Mouse (Mus musculus): ENCODE data around the gene Ptrh2. TPM values are rescaled to one million over a fixed set of nuclear protein-coding genes. Genes with fewer than 3 reads are reported as not detected.

The Ptrh2 gene
- polyA plus RNA-seq, 1 experiment: 10.5 TPM

DNA sequence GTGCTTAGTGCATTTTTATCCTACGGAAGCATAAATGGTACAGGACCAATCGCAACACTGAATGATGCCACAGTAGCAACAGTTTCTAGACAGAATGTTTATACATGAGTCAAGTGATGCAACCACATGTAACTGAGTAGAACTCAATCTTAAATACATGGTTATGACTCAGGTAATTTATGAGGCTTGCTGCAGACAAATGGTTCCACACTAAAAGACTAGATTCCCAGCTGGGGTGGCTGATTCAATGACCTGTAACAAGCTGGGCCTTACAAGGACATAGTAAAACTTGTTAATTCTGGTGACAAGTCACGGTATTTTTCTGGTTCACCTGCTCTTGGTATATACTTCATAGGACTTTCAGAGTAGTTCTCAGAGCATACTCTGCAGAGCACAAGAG, 7.7 kb downstream of the Ptrh2 start:
- no peaks in the 10 kb centered on the region for H3K27me3 ChIP-seq (ENCODE audit: control insufficient read depth, insufficient read depth, low read length)
- no peak for TF ChIP-seq POLR2A (IDR thresholded peaks at IDR 0.05; ENCODE audit: borderline replicate concordance, insufficient read depth, low read length)
- TF ChIP-seq CTCF (IDR thresholded peaks at IDR 0.05; ENCODE audit: borderline replicate concordance, insufficient read depth, low read depth, low read length): no peak
- 91% methylated on average over 3 of the region's 3 CpGs for WGBS

DNA sequence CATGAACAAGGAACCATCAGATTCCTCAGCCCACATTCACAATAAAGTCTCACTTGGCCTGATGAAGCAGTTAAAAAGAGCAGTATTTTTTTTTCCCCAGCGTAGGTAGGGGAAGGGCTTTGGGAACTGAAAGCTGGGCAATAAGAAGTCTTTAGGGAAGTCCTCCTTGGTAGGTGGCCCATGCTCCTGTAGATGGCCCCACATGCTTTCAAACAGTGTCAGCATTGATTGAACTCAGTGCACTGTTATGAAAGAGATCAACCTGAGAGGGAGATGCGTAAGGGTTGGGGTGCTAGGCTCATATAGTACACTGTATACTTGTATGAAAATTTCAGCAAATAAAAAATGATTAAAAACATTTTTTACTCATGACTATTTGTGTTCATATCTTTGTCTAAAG, 8.2 kb downstream of the Ptrh2 start:
- Histone ChIP-seq H3K27me3 (ENCODE audit: control insufficient read depth, insufficient read depth, low read length) (no peaks in the 10 kb centered on the region), H3K4me3 (replicated peaks; ENCODE audit: insufficient read depth, low read depth, low read length) (no peak overlapping the region), H3K4me1 (ENCODE audit: control insufficient read depth, insufficient read depth, low read length) (no peaks in the 10 kb centered on the region), H3K27ac (ENCODE audit: insufficient read depth, low read length) (no peak overlapping the region)
- no peak for TF ChIP-seq POLR2A (IDR thresholded peaks at IDR 0.05; ENCODE audit: borderline replicate concordance, insufficient read depth, low read length)
- no peak for TF ChIP-seq CTCF (IDR thresholded peaks at IDR 0.05; ENCODE audit: borderline replicate concordance, insufficient read depth, low read depth, low read length)
- DNase-seq: no peak
- WGBS: 85% methylated on average over 2 of the region's 2 CpGs

More for the DNA sequence above, 7.7 kb downstream of the Ptrh2 start:
- H3K4me1 ChIP-seq (ENCODE audit: control insufficient read depth, insufficient read depth, low read length): no peaks in the 10 kb centered on the region
- no peak for DNase-seq
- H3K4me3 ChIP-seq (replicated peaks; ENCODE audit: insufficient read depth, low read depth, low read length): no peak overlapping the region
- no peak overlapping the region for H3K27ac ChIP-seq (ENCODE audit: insufficient read depth, low read length)

DNA sequence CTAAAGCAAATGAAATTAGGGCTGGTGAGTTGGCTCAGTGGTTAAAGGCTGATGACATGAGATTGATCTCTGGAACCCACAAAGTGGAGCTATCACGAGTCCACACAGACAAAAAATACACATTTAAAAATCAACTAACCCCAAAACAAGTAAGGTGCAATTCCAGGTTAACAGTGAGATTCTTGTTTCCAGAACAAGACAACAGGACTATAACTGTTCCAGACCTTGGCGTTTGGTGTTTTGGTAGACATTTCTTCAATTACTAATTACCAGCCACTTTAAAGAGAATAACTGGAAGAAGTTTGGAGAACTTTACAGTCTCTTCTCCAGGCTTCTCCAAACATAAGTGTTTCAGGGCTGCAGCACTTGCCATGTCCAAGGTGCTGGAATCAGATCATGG, 8.8 kb downstream of the Ptrh2 start:
- no peak for TF ChIP-seq CTCF (IDR thresholded peaks at IDR 0.05; ENCODE audit: borderline replicate concordance, insufficient read depth, low read depth, low read length)
- TF ChIP-seq POLR2A (IDR thresholded peaks at IDR 0.05; ENCODE audit: borderline replicate concordance, insufficient read depth, low read length): no peak
- H3K27ac ChIP-seq (ENCODE audit: insufficient read depth, low read length): no peak overlapping the region
- whole genome bisulfite sequencing: 86% methylated on average over 2 of the region's 2 CpGs
- H3K27me3 ChIP-seq (ENCODE audit: control insufficient read depth, insufficient read depth, low read length): no peaks in the 10 kb centered on the region
- H3K4me3 ChIP-seq (replicated peaks; ENCODE audit: insufficient read depth, low read depth, low read length): no peak overlapping the region
- H3K4me1 ChIP-seq (ENCODE audit: control insufficient read depth, insufficient read depth, low read length): no peaks in the 10 kb centered on the region
- DNase-seq: no peak

DNA sequence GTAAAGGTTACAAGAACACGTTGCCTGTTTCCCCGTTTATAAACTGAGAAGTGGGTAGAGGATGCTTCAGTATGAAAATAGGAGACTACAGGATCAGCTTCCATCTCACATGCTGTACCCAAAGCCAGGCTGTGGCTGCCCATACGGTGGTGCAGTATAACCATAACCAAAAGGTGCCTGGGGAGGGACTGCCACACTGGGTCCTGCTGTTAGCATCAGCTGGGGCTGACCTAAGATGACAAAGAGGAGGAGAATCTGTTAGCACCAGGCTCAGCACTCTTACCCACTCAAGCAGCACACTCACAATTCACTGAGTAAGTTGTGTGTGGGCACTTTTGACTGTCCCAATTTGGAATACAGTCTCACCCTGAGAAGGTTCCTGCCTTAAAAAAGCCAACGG, 11.7 kb downstream of the Ptrh2 start:
- TF ChIP-seq CTCF (IDR thresholded peaks at IDR 0.05; ENCODE audit: borderline replicate concordance, insufficient read depth, low read depth, low read length) (no peak), POLR2A (IDR thresholded peaks at IDR 0.05; ENCODE audit: borderline replicate concordance, insufficient read depth, low read length) (no peak)
- 73% methylated on average over 4 of the region's 4 CpGs for WGBS
- no peaks in the 10 kb centered on the region for H3K27me3 ChIP-seq (ENCODE audit: control insufficient read depth, insufficient read depth, low read length)

GRCm38 (mm10) chr11:86701151-86701550, 17.4 kb downstream of the Ptrh2 start:
- WGBS: 93% methylated on average over 4 of the region's 4 CpGs
- no peaks in the 10 kb centered on the region for H3K27me3 ChIP-seq (ENCODE audit: control insufficient read depth, insufficient read depth, low read length)
- TF ChIP-seq POLR2A (IDR thresholded peaks at IDR 0.05; ENCODE audit: borderline replicate concordance, insufficient read depth, low read length) (no peak), CTCF (IDR thresholded peaks at IDR 0.05; ENCODE audit: borderline replicate concordance, insufficient read depth, low read depth, low read length) (no peak)
- no peak for DNase-seq
- H3K4me1 ChIP-seq (ENCODE audit: control insufficient read depth, insufficient read depth, low read length): no peaks in the 10 kb centered on the region
- no peak overlapping the region for H3K4me3 ChIP-seq (replicated peaks; ENCODE audit: insufficient read depth, low read depth, low read length)
- H3K27ac ChIP-seq (ENCODE audit: insufficient read depth, low read length): no peak overlapping the region

More for the DNA sequence above, 11.7 kb downstream of the Ptrh2 start:
- DNase-seq: no peak
- Histone ChIP-seq H3K27ac (ENCODE audit: insufficient read depth, low read length) (no peak overlapping the region), H3K4me3 (replicated peaks; ENCODE audit: insufficient read depth, low read depth, low read length) (no peak overlapping the region), H3K4me1 (ENCODE audit: control insufficient read depth, insufficient read depth, low read length) (no peaks in the 10 kb centered on the region)

- no peak for TF ChIP-seq CTCF (IDR thresholded peaks at IDR 0.05; ENCODE audit: borderline replicate concordance, insufficient read depth, low read depth, low read length)
- no peak for DNase-seq
- Histone ChIP-seq H3K27ac (ENCODE audit: insufficient read depth, low read length) (no peak overlapping the region), H3K4me3 (replicated peaks; ENCODE audit: insufficient read depth, low read depth, low read length) (no peak overlapping the region), H3K4me1 (ENCODE audit: control insufficient read depth, insufficient read depth, low read length) (no peaks in the 10 kb centered on the region), H3K27me3 (ENCODE audit: control insufficient read depth, insufficient read depth, low read length) (no peaks in the 10 kb centered on the region)
Measured at GRCm38 (mm10) chr11:86714606-86715005, 30.8 kb downstream of the Ptrh2 start.

- no peak for DNase-seq
- no peak overlapping the region for H3K27ac ChIP-seq (ENCODE audit: insufficient read depth, low read length)
- no peaks in the 10 kb centered on the region for H3K27me3 ChIP-seq (ENCODE audit: control insufficient read depth, insufficient read depth, low read length)
- H3K4me1 ChIP-seq (ENCODE audit: control insufficient read depth, insufficient read depth, low read length): no peaks in the 10 kb centered on the region
- 93% methylated on average over 6 of the region's 6 CpGs for WGBS
- TF ChIP-seq CTCF (IDR thresholded peaks at IDR 0.05; ENCODE audit: borderline replicate concordance, insufficient read depth, low read depth, low read length) (no peak), POLR2A (IDR thresholded peaks at IDR 0.05; ENCODE audit: borderline replicate concordance, insufficient read depth, low read length) (no peak)
- H3K4me3 ChIP-seq (replicated peaks; ENCODE audit: insufficient read depth, low read depth, low read length): no peak overlapping the region
Measured at GRCm38 (mm10) chr11:86717306-86718065, 33.7 kb downstream of the Ptrh2 start.

- no peak for DNase-seq
- WGBS: 96% methylated on average over 3 of the region's 3 CpGs
- TF ChIP-seq POLR2A (IDR thresholded peaks at IDR 0.05; ENCODE audit: borderline replicate concordance, insufficient read depth, low read length) (no peak), CTCF (IDR thresholded peaks at IDR 0.05; ENCODE audit: borderline replicate concordance, insufficient read depth, low read depth, low read length) (no peak)
- no peaks in the 10 kb centered on the region for H3K27me3 ChIP-seq (ENCODE audit: control insufficient read depth, insufficient read depth, low read length)
- H3K4me1 ChIP-seq (ENCODE audit: control insufficient read depth, insufficient read depth, low read length): no peaks in the 10 kb centered on the region
- H3K27ac ChIP-seq (ENCODE audit: insufficient read depth, low read length): no peak overlapping the region
- no peak overlapping the region for H3K4me3 ChIP-seq (replicated peaks; ENCODE audit: insufficient read depth, low read depth, low read length)
Measured at GRCm38 (mm10) chr11:86718369-86718768, 34.6 kb downstream of the Ptrh2 start.

All from cerebellum, adult 2 months (tissue).